Mouse (Mus musculus) CH12.LX (cell line): ENCODE data around the gene Ank. TPM values are rescaled to one million over a fixed set of nuclear protein-coding genes. Genes with fewer than 3 reads are reported as not detected.

Experiments used
- DNase-seq: peaks from one replicate; pipeline ENCODE4 v3.0.0-alpha.2; 2013; ENCODE audit errors: extremely low read depth
- H3K27ac ChIP-seq: 2 replicates; pipeline ENCODE4 v1.5.1; 2012; ENCODE audit warnings: low read depth, mild to moderate bottlenecking, control low read depth, moderate library complexity; ENCODE audit not compliant: insufficient read depth
- H3K27me3 ChIP-seq: replicated peaks from 2 replicates; pipeline ENCODE3; 2012; ENCODE audit warnings: inconsistent platforms
- H3K36me3 ChIP-seq, 2 experiments: replicated peaks in 1 of 2; 2 replicates each; pipeline versions ENCODE3 to v1.6.1; 2012; ENCODE audit warnings: inconsistent platforms in 1 of 2, low read length in 1 of 2, mild to moderate bottlenecking in 1 of 2, mixed read lengths in 1 of 2, moderate library complexity in 1 of 2; ENCODE audit not compliant: control insufficient read depth in 1 of 2, insufficient read depth in 1 of 2
- H3K4me1 ChIP-seq, 2 experiments: 2 replicates each; pipeline ENCODE4 v1.6.1; 2012; ENCODE audit warnings: inconsistent platforms in 1 of 2, moderate library complexity in 1 of 2; ENCODE audit not compliant: insufficient read depth in 2 of 2, control insufficient read depth in 1 of 2
- H3K4me2 ChIP-seq: 2 replicates; pipeline ENCODE4 v1.6.1; 2012; ENCODE audit warnings: low read depth, mild to moderate bottlenecking, control low read depth; ENCODE audit not compliant: poor library complexity, insufficient read depth, severe bottlenecking
- H3K4me3 ChIP-seq, 3 experiments: fragments of 150-350 bp in 1 of 3; sonication (generic) in 1 of 3; replicated peaks in 1 of 3; 2 replicates each; pipeline versions ENCODE3 to v1.5.1; 2011 to 2012; ENCODE audit warnings: low read depth in 2 of 3, low read length in 2 of 3, mild to moderate bottlenecking in 2 of 3, moderate library complexity in 2 of 3, control low read depth in 1 of 3, improper control_type of control experiment in 1 of 3, inconsistent platforms in 1 of 3, mixed read lengths in 1 of 3; ENCODE audit not compliant: poor library complexity in 1 of 3
- H3K79me2 ChIP-seq: replicated peaks from 2 replicates; pipeline ENCODE4 v1.6.1; 2012; ENCODE audit warnings: mild to moderate bottlenecking, moderate library complexity; ENCODE audit not compliant: control insufficient read depth, poor library complexity, insufficient read depth, severe bottlenecking; ENCODE audit errors: extremely low read depth
- H3K9ac ChIP-seq: 2 replicates; pipeline ENCODE4 v1.6.1; 2012; ENCODE audit warnings: low read depth, mild to moderate bottlenecking, control low read depth, moderate library complexity; ENCODE audit not compliant: insufficient read depth
- H3K9me3 ChIP-seq: replicated peaks from 2 replicates; pipeline ENCODE3; 2012; ENCODE audit warnings: low read length, inconsistent platforms, mixed read lengths
- BHLHE40 ChIP-seq: IDR thresholded peaks from 2 replicates; pipeline ENCODE4 v1.6.1; 2011; ENCODE audit warnings: mild to moderate bottlenecking, low read depth, low read length, improper control_type of control experiment
- CHD1 ChIP-seq: IDR thresholded peaks from 2 replicates; pipeline ENCODE4 v1.6.1; 2012; ENCODE audit warnings: low read depth, low read length, improper control_type of control experiment, inconsistent platforms
- EP300 ChIP-seq: IDR thresholded peaks from 2 replicates; pipeline ENCODE4 v1.6.1; 2011; ENCODE audit warnings: low read length, improper control_type of control experiment
- GABPA ChIP-seq: IDR thresholded peaks from 2 replicates; pipeline ENCODE4 v1.6.1; 2012; ENCODE audit warnings: low read depth, low read length, improper control_type of control experiment, inconsistent platforms; ENCODE audit not compliant: insufficient replicate concordance
- HCFC1 ChIP-seq: IDR thresholded peaks from 2 replicates; pipeline ENCODE4 v1.6.1; 2012; ENCODE audit warnings: low read depth, mild to moderate bottlenecking, inconsistent platforms, low read length, improper control_type of control experiment
- JUN ChIP-seq: IDR thresholded peaks from 2 replicates; pipeline ENCODE4 v1.6.1; 2011; ENCODE audit warnings: low read depth, mild to moderate bottlenecking, low read length, improper control_type of control experiment, moderate library complexity; ENCODE audit not compliant: insufficient read depth
- KAT2A ChIP-seq: IDR thresholded peaks from 2 replicates; pipeline ENCODE4 v1.6.1; 2012; ENCODE audit warnings: low read length, improper control_type of control experiment, inconsistent platforms; ENCODE audit not compliant: insufficient replicate concordance
- NELFE ChIP-seq: IDR thresholded peaks from 2 replicates; pipeline ENCODE4 v1.6.1; 2011; ENCODE audit warnings: low read depth, low read length, improper control_type of control experiment
- NRF1 ChIP-seq: IDR thresholded peaks from 2 replicates; pipeline ENCODE4 v1.6.1; 2014; ENCODE audit warnings: low read depth, mild to moderate bottlenecking, inconsistent platforms, low read length, improper control_type of control experiment, moderate library complexity
- PAX5 ChIP-seq: IDR thresholded peaks from 2 replicates; pipeline ENCODE4 v1.6.1; 2012; ENCODE audit warnings: low read length, inconsistent platforms, mixed read lengths
- POLR2A ChIP-seq: IDR thresholded peaks from 2 replicates; pipeline ENCODE4 v1.6.1; 2011; ENCODE audit warnings: low read depth, mild to moderate bottlenecking, improper control_type of control experiment, low read length
- SMC3 ChIP-seq: IDR thresholded peaks from 2 replicates; pipeline ENCODE4 v1.6.1; 2011; ENCODE audit warnings: low read depth, low read length, improper control_type of control experiment
- ZKSCAN1 ChIP-seq: IDR thresholded peaks from 2 replicates; pipeline ENCODE4 v1.6.1; 2012; ENCODE audit warnings: low read depth, inconsistent platforms, low read length, improper control_type of control experiment, borderline replicate concordance
- ZNF384 ChIP-seq: IDR thresholded peaks from 2 replicates; pipeline ENCODE4 v1.6.1; 2012; ENCODE audit warnings: low read depth, low read length, improper control_type of control experiment, inconsistent platforms
- dilution Hi-C: fragments of 300-500 bp; cut with MboI; formaldehyde crosslinking; loops from 2 replicates; pipeline ENCODE4 v1.14.3; 2020; ENCODE audit warnings: low sequenced_read_pairs; ENCODE audit not compliant: extremely low pct_unique_long_range_greater_than_20kb, extremely low pct_ligation_motif_present
- in situ Hi-C: fragments of 300-500 bp; cut with MboI; formaldehyde crosslinking; loops from 3 replicates; pipeline ENCODE4 v1.14.3; 2019; ENCODE audit warnings: low sequenced_read_pairs, low pct_ligation_motif_present, low pct_unique_long_range_greater_than_20kb, mixed read lengths
- polyA plus RNA-seq: library from polyadenylated mRNA; unstranded; fragments of >175 nt; gene quantifications from 2 replicates; pipeline ENCODE4 v1.2.1, GENCODE M21; 2012; ENCODE audit warnings: low read depth; ENCODE audit not compliant: insufficient read length
- total RNA-seq, 2 experiments: library from RNA; depleted of rRNA; stranded (reverse); fragments of 300-350 nt in 1 of 2; fragments of >200 nt in 1 of 2; gene quantifications; 2 replicates each; pipeline ENCODE4 v1.2.3; 2012 to 2014

Gene Ank
- total and polyA plus RNA-seq, 3 experiments, result 4.6 to 12.4 (median 8.6) TPM

- Histone ChIP-seq H3K27ac (no peak overlapping the region), H3K4me1 (peaks cover 0 to 15% of the 10 kb centered on the region in 2 experiments; a peak in 1 of 4 replicates), H3K9me3 (no peaks in the 10 kb centered on the region), H3K4me2 (no peak overlapping the region), H3K4me3 (no peak overlapping the region), H3K9ac (no peak overlapping the region), H3K27me3 (no peaks in the 10 kb centered on the region), H3K79me2 (no peaks in the 10 kb centered on the region), H3K36me3 (peaks cover 0 to 12% of the 10 kb centered on the region in 2 experiments)
- no peak for DNase-seq
- in situ Hi-C loops (no loop called here), dilution Hi-C loops (no loop called here)
- no peak for TF ChIP-seq NELFE
- TF ChIP-seq ZNF384, result no peak
- TF ChIP-seq NRF1, result no peak
- TF ChIP-seq JUN, result no peak
- TF ChIP-seq PAX5, result no peak
- TF ChIP-seq GABPA, result no peak
- no peak for TF ChIP-seq POLR2A
- TF ChIP-seq EP300, result no peak
- TF ChIP-seq BHLHE40, result no peak
- TF ChIP-seq KAT2A, result no peak
- TF ChIP-seq CHD1, result no peak
- TF ChIP-seq SMC3, result no peak
Measured at GRCm38 (mm10) chr15:27493516-27493915, 27.0 kb downstream of the Ank start.

GRCm38 (mm10) chr15:27495981-27496401 is 29.5 kb downstream of the Ank start:
- no peak for DNase-seq
- H3K9ac ChIP-seq, result no peak overlapping the region
- H3K27ac ChIP-seq, result no peak overlapping the region
- dilution Hi-C loops, result no loop called here
- no peaks in the 10 kb centered on the region for H3K9me3 ChIP-seq
- H3K4me1 ChIP-seq, result peaks cover 9 to 30% of the 10 kb centered on the region in 2 experiments
- TF ChIP-seq ZKSCAN1 (no peak), PAX5 (no peak), SMC3 (no peak), HCFC1 (no peak), GABPA (no peak), POLR2A (no peak)
- TF ChIP-seq, all 38 proteins: peak for 0
- H3K36me3 ChIP-seq, result peaks cover 0 to 10% of the 10 kb centered on the region in 2 experiments
- no peak overlapping the region for H3K4me2 ChIP-seq
- no peaks in the 10 kb centered on the region for H3K27me3 ChIP-seq
- H3K79me2 ChIP-seq, result no peaks in the 10 kb centered on the region
- in situ Hi-C loops, result no loop called here
- H3K4me3 ChIP-seq, result no peak overlapping the region
